Mouse (Mus musculus): ENCODE data around the gene Mob3b.

Gene Mob3b

GRCm38 (mm10) chr4:35063146-35063719 is 94.1 kb downstream of the Mob3b start:
- DNase-seq (ENCODE audit: low spot score), result no peak

GRCm38 (mm10) chr4:35060964-35061363 is 96.3 kb downstream of the Mob3b start:
- DNase-seq (ENCODE audit: low spot score), result no peak

GRCm38 (mm10) chr4:35060401-35060800 is 96.9 kb downstream of the Mob3b start:
- DNase-seq (ENCODE audit: low spot score), result no peak

- no peak for DNase-seq (ENCODE audit: low spot score)
These were observed 102.9 kb downstream of the Mob3b start for GRCm38 (mm10) chr4:35054362-35054761.

- DNase-seq (ENCODE audit: low spot score), result no peak
These were observed 104.9 kb downstream of the Mob3b start for GRCm38 (mm10) chr4:35052174-35052942.

GRCm38 (mm10) chr4:35051152-35051551 is 106.1 kb downstream of the Mob3b start:
- DNase-seq (ENCODE audit: low spot score), result no peak

- DNase-seq (ENCODE audit: low spot score), result no peak
These were observed 107.6 kb downstream of the Mob3b start for GRCm38 (mm10) chr4:35049742-35050058.

- DNase-seq (ENCODE audit: low spot score), result no peak
These were observed 108.1 kb downstream of the Mob3b start for GRCm38 (mm10) chr4:35049036-35049741.

GRCm38 (mm10) chr4:35040896-35041295 is 116.4 kb downstream of the Mob3b start:
- DNase-seq (ENCODE audit: low spot score), result no peak

- DNase-seq (ENCODE audit: low spot score), result no peak
These were observed 117.0 kb downstream of the Mob3b start for GRCm38 (mm10) chr4:35040306-35040705.

- DNase-seq (ENCODE audit: low spot score), result no peak
These were observed 119.5 kb downstream of the Mob3b start for GRCm38 (mm10) chr4:35037824-35038223.

- no peak for DNase-seq (ENCODE audit: low spot score)
These were observed 122.6 kb downstream of the Mob3b start for GRCm38 (mm10) chr4:35034504-35035290.

GRCm38 (mm10) chr4:35032758-35033157 is 124.5 kb downstream of the Mob3b start:
- DNase-seq (ENCODE audit: low spot score), result no peak

- DNase-seq (ENCODE audit: low spot score), result no peak
These were observed 125.7 kb downstream of the Mob3b start for GRCm38 (mm10) chr4:35031623-35032022.

GRCm38 (mm10) chr4:35031141-35031540 is 126.1 kb downstream of the Mob3b start:
- no peak for DNase-seq (ENCODE audit: low spot score)

GRCm38 (mm10) chr4:35018416-35018815 is 138.9 kb downstream of the Mob3b start:
- no peak for DNase-seq (ENCODE audit: low spot score)

GRCm38 (mm10) chr4:35012401-35013307 is 144.6 kb downstream of the Mob3b start:
- DNase-seq (ENCODE audit: low spot score), result no peak

- DNase-seq (ENCODE audit: low spot score), result no peak
These were observed 150.6 kb downstream of the Mob3b start for GRCm38 (mm10) chr4:35006541-35007260.

- DNase-seq (ENCODE audit: low spot score), result no peak
These were observed 151.2 kb downstream of the Mob3b start for GRCm38 (mm10) chr4:35006056-35006455.

- DNase-seq (ENCODE audit: low spot score), result no peak
These were observed 152.1 kb downstream of the Mob3b start for GRCm38 (mm10) chr4:35005068-35005769.
